Mouse (Mus musculus) limb, embryonic 13.5 days (tissue): ENCODE results near the gene Ctu2. TPM values are rescaled to one million over a fixed set of nuclear protein-coding genes. Genes with fewer than 3 reads are reported as not detected.

ENCODE experiments used
- ATAC-seq: fragments of 200-750 bp; cut with Nextera tagmentation; 2 replicates; pipeline ENCODE4 v1.8.0; 2017; ENCODE audit warnings: low read depth, moderate number of reproducible peaks, moderate TSS enrichment; ENCODE audit not compliant: low FRiP score
- H3K27ac ChIP-seq: fragments of 300-500 bp; sonication (generic); 2 replicates; pipeline ENCODE4 v1.5.1; 2015; ENCODE audit warnings: inconsistent platforms, mild to moderate bottlenecking, moderate library complexity
- H3K27me3 ChIP-seq: fragments of 300-500 bp; sonication (generic); 2 replicates; pipeline ENCODE4 v1.6.1; 2015; ENCODE audit warnings: mild to moderate bottlenecking, inconsistent platforms
- H3K36me3 ChIP-seq: fragments of 300-500 bp; sonication (generic); 2 replicates; pipeline ENCODE4 v1.6.1; 2015; ENCODE audit warnings: inconsistent platforms, mild to moderate bottlenecking, moderate library complexity
- H3K4me1 ChIP-seq: fragments of 300-500 bp; sonication (generic); 2 replicates; pipeline ENCODE4 v1.6.1; 2015; ENCODE audit warnings: inconsistent platforms
- H3K4me2 ChIP-seq: fragments of 300-500 bp; sonication (generic); replicated peaks from 2 replicates; pipeline ENCODE4 v1.6.1; 2015; ENCODE audit warnings: inconsistent platforms, mild to moderate bottlenecking, moderate library complexity
- H3K4me3 ChIP-seq: fragments of 300-500 bp; sonication (generic); 2 replicates; pipeline ENCODE4 v1.5.1; 2015; ENCODE audit warnings: moderate library complexity, mild to moderate bottlenecking, inconsistent platforms
- H3K9ac ChIP-seq: fragments of 300-500 bp; sonication (generic); 2 replicates; pipeline ENCODE4 v1.6.1; 2015; ENCODE audit warnings: mild to moderate bottlenecking, inconsistent platforms
- H3K9me3 ChIP-seq: fragments of 300-500 bp; sonication (generic); 2 replicates; pipeline ENCODE4 v1.6.1; 2016; ENCODE audit warnings: inconsistent platforms
- WGBS: fragments of 180-500 bp; shearing (Covaris S2); methylation state at CpG from one replicate; pipeline ENCODE4 v1.1.7; 2015; 5-methylcytosine and 5-hydroxymethylcytosine counted together
- microRNA-seq: library from miRNA; unstranded; fragments of <30 nt; microRNA quantifications from one replicate; pipeline ENCODE4, GENCODE M21; 2016
- polyA plus RNA-seq: library from polyadenylated mRNA; unstranded; fragments of >200 nt; fragmentation: Nextera tagmentation; extraction: Ambion mirVana; gene quantifications from 2 replicates; pipeline ENCODE4 v1.2.1, GENCODE M21; 2015

The Ctu2 gene
- polyA plus RNA-seq, 1 experiment from 2014 or later: 56.7 TPM

- 91% methylated on average over 4 of the region's 4 CpGs for WGBS
- no peak for ATAC-seq
These were observed 53.2 kb downstream of the Ctu2 start for GRCm38 (mm10) chr8:122529159-122529558.

GRCm38 (mm10) chr8:122531312-122531711 is 55.4 kb downstream of the Ctu2 start:
- no peak for ATAC-seq
- H3K27ac ChIP-seq: no peak overlapping the region
- H3K4me1 ChIP-seq: peaks cover 17% of the 10 kb centered on the region
- no peaks in the 10 kb centered on the region for H3K27me3 ChIP-seq
- no peak overlapping the region for H3K4me3 ChIP-seq
- H3K9me3 ChIP-seq: no peaks in the 10 kb centered on the region
- H3K9ac ChIP-seq: no peak overlapping the region
- WGBS: 86% methylated on average over 8 of the region's 8 CpGs
- peaks cover 16% of the 10 kb centered on the region for H3K36me3 ChIP-seq
- no peak overlapping the region for H3K4me2 ChIP-seq

More at GRCm38 (mm10) chr8:122529159-122529558, 53.2 kb downstream of the Ctu2 start:
- H3K4me3 ChIP-seq: no peak overlapping the region
- H3K27ac ChIP-seq: no peak overlapping the region
- H3K9ac ChIP-seq: no peak overlapping the region
- no peaks in the 10 kb centered on the region for H3K27me3 ChIP-seq
- H3K36me3 ChIP-seq: peaks cover 8% of the 10 kb centered on the region
- H3K4me2 ChIP-seq: no peak overlapping the region
- H3K4me1 ChIP-seq: peaks cover 38% of the 10 kb centered on the region
- H3K9me3 ChIP-seq: no peaks in the 10 kb centered on the region

Small RNA genes within 50 kb of the gene (microRNA-seq; reads per million reads assigned to microRNA genes)
- not detected for gene Gm24366

Other genes starting within 250 kb of the Ctu2 start
- 0.80 and 1.1 TPM in 2 replicates for gene Zfpm1, start 194.0 kb upstream of the Ctu2 start, polyA plus RNA-seq
- 0.14 and 0.38 TPM in 2 replicates for gene Trhr2, start 115.4 kb upstream of the Ctu2 start, polyA plus RNA-seq
- 59.2 and 59.9 TPM in 2 replicates for gene Zc3h18, start 99.5 kb upstream of the Ctu2 start, polyA plus RNA-seq
- gene Il17c, start 54.1 kb upstream of the Ctu2 start, polyA plus RNA-seq: not detected in 2 replicates
- 139 and 144 TPM in 2 replicates for gene Cyba, start 43.2 kb upstream of the Ctu2 start, polyA plus RNA-seq
- 37.1 and 39.7 TPM in 2 replicates for gene Mvd, start 32.7 kb upstream of the Ctu2 start, polyA plus RNA-seq
- gene Snai3, start 15.4 kb upstream of the Ctu2 start, polyA plus RNA-seq: 0.83 and 0.97 TPM in 2 replicates
- gene Rnf166, start 79 bp upstream of the Ctu2 start, polyA plus RNA-seq: 51.2 and 52.6 TPM in 2 replicates
- gene Piezo1, start 75.2 kb downstream of the Ctu2 start, polyA plus RNA-seq: 14.0 and 14.7 TPM in 2 replicates
- 39.3 and 40.2 TPM in 2 replicates for gene Cdt1, start 91.9 kb downstream of the Ctu2 start, polyA plus RNA-seq
- gene Aprt, start 100.8 kb downstream of the Ctu2 start, polyA plus RNA-seq: 335 and 351 TPM in 2 replicates
- 9.0 and 9.7 TPM in 2 replicates for gene Galns, start 135.3 kb downstream of the Ctu2 start, polyA plus RNA-seq
- gene Trappc2l, start 135.5 kb downstream of the Ctu2 start, polyA plus RNA-seq: 49.6 and 55.6 TPM in 2 replicates
- not detected in 2 replicates for gene Pabpn1l, start 146.6 kb downstream of the Ctu2 start, polyA plus RNA-seq
- 4.3 and 4.8 TPM in 2 replicates for gene Cbfa2t3, start 223.0 kb downstream of the Ctu2 start, polyA plus RNA-seq